Mouse (Mus musculus) hindbrain, embryonic 16.5 days (tissue): ENCODE data around the gene Kti12. TPM values are rescaled to one million over a fixed set of nuclear protein-coding genes. Genes with fewer than 3 reads are reported as not detected.

ENCODE experiments used
- ATAC-seq: fragments of 200-750 bp; cut with Nextera tagmentation; 2 replicates; pipeline ENCODE4 v1.8.0; 2017; ENCODE audit warnings: moderate TSS enrichment, moderate library complexity
- H3K27ac ChIP-seq: fragments of 300-500 bp; sonication (generic); 2 replicates; pipeline ENCODE4 v1.5.1; 2014; ENCODE audit warnings: low read depth, mild to moderate bottlenecking, control low read depth, low read length, moderate library complexity
- H3K27me3 ChIP-seq: fragments of 300-500 bp; sonication (generic); replicated peaks from 2 replicates; pipeline ENCODE4 v1.6.1; 2014; ENCODE audit warnings: low read length; ENCODE audit not compliant: control insufficient read depth, insufficient read depth
- H3K36me3 ChIP-seq: fragments of 300-500 bp; sonication (generic); 2 replicates; pipeline ENCODE4 v1.6.1; 2014; ENCODE audit warnings: mild to moderate bottlenecking, low read length, moderate library complexity, mixed read lengths; ENCODE audit not compliant: control insufficient read depth, insufficient read depth
- H3K4me1 ChIP-seq: fragments of 300-500 bp; sonication (generic); 2 replicates; pipeline ENCODE4 v1.6.1; 2014; ENCODE audit warnings: low read depth, low read length; ENCODE audit not compliant: control insufficient read depth, insufficient read depth
- H3K4me2 ChIP-seq: fragments of 300-500 bp; sonication (generic); 2 replicates; pipeline ENCODE4 v1.6.1; 2014; ENCODE audit warnings: mild to moderate bottlenecking, low read length, control low read depth, moderate library complexity
- H3K4me3 ChIP-seq: fragments of 300-500 bp; sonication (generic); 2 replicates; pipeline ENCODE4 v1.5.1; 2014; ENCODE audit warnings: mild to moderate bottlenecking, low read length, control low read depth, moderate library complexity
- H3K9ac ChIP-seq: fragments of 300-500 bp; sonication (generic); 2 replicates; pipeline ENCODE4 v1.6.1; 2014; ENCODE audit warnings: low read depth, mild to moderate bottlenecking, control low read depth, low read length, moderate library complexity
- H3K9me3 ChIP-seq: fragments of 300-500 bp; sonication (generic); 2 replicates; pipeline ENCODE4 v1.6.1; 2014; ENCODE audit warnings: mild to moderate bottlenecking, low read length, moderate library complexity; ENCODE audit not compliant: control insufficient read depth
- WGBS: fragments of 180-500 bp; shearing (Covaris S2); extraction: QIAGEN DNeasy Blood & Tissue Kit; methylation state at CpG from one replicate; pipeline ENCODE4 v1.1.7; 2014; 5-methylcytosine and 5-hydroxymethylcytosine counted together
- polyA plus RNA-seq: library from polyadenylated mRNA; unstranded; fragments of >200 nt; fragmentation: Nextera tagmentation; extraction: Ambion mirVana; gene quantifications from 2 replicates; pipeline ENCODE4 v1.2.1, GENCODE M21; 2015

The Kti12 gene
- polyA plus RNA-seq, 1 experiment from 2014 or later, result 27.7 TPM

DNA sequence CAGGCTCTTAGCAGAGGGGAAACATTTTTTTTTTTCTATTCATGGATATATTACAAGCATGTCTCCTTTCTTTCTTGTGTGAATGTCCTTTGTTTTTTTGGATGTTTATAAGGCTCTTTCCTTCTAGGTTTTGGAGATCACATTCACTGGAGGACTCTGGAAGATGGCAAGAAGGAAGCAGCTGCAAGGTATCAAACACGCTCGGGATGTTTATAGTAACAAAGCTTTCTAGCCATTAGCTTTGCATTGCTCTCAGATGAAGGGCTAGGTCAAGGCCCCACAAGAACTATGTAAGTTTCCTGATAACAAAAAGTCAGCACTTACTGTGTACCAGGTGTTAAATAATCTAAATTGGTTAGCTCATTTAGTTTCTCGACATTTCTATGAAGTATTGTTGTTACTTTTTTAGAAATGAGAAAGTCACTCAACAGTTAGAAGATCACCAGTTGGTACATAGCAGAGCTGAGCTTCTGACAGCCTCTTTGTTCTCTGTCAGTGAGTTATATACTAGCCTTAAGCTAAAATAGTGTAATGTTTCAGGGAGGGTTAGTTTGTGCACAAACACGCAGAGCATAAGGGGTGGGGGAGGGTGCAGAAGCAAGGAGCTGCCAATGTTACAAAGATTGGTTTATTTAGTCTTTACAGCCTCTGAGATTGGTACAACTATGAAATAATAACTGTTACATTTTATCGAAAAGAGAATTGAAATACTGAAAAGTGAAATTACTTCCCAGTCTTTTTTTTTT is 1.6 kb upstream of the Kti12 start:
- peaks cover 15% of the 10 kb centered on the region for H3K4me1 ChIP-seq
- no peak overlapping the region for H3K4me3 ChIP-seq
- H3K27me3 ChIP-seq, result no peaks in the 10 kb centered on the region
- no peak overlapping the region for H3K27ac ChIP-seq
- no peak for ATAC-seq
- no peaks in the 10 kb centered on the region for H3K36me3 ChIP-seq
- H3K9me3 ChIP-seq, result no peaks in the 10 kb centered on the region
- WGBS, result 93% methylated on average over 5 of the region's 5 CpGs
- H3K9ac ChIP-seq, result no peak overlapping the region
- no peak overlapping the region for H3K4me2 ChIP-seq

- Histone ChIP-seq H3K4me1 (peaks cover 18% of the 10 kb centered on the region), H3K9me3 (no peaks in the 10 kb centered on the region), H3K9ac (peak within 1 kb of the TSS; percentile 82), H3K27ac (peak within 1 kb of the TSS; percentile 88), H3K27me3 (no peaks in the 10 kb centered on the region), H3K4me3 (peak within 1 kb of the TSS; percentile 96), H3K36me3 (0 out of 2 replicates have a peak, but pooled peaks cover 2% of the 10 kb centered on the region), H3K4me2 (peak within 1 kb of the TSS; percentile 97)
- peak; percentile 15; the same call in 1 of the 2 replicates for ATAC-seq
- 11% methylated on average over 20 of the region's 20 CpGs for WGBS
Measured at GRCm38 (mm10) chr4:108848505-108848848, 892 bp downstream of the Kti12 start, which contains the start of gene A730015C16Rik. Gene A730015C16Rik (minus strand): TSS chr4:108848619.

DNA sequence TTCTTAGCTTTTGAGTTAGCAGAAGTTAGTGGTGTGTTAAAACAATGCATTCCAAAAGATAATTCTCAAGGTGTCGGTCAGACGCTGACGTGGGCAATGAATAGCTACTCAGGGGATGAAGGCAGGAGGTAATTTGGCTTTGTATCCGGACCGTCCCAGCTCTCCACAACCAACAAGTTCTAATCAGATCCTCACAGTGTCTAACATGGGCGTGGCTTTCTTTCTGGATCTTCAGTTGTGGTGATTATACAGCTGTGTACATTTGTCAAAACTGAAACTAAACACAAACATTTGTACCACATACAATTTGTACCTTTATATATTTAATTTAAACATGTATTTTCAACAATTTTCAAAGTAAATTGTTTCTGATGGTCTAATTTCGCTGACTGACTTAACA is 19.2 kb downstream of the Kti12 start:
- no peak for ATAC-seq
- peaks cover 8% of the 10 kb centered on the region for H3K36me3 ChIP-seq
- H3K9me3 ChIP-seq, result no peaks in the 10 kb centered on the region
- H3K4me2 ChIP-seq, result no peak overlapping the region
- H3K9ac ChIP-seq, result no peak overlapping the region
- H3K27me3 ChIP-seq, result no peaks in the 10 kb centered on the region
- H3K27ac ChIP-seq, result no peak overlapping the region
- 84% methylated on average over 7 of the region's 7 CpGs for WGBS
- H3K4me3 ChIP-seq, result no peak overlapping the region
- no peaks in the 10 kb centered on the region for H3K4me1 ChIP-seq

GRCm38 (mm10) chr4:108869730-108870374 is 22.3 kb downstream of the Kti12 start:
- Histone ChIP-seq H3K4me3 (no peak overlapping the region), H3K9me3 (no peaks in the 10 kb centered on the region), H3K27me3 (no peaks in the 10 kb centered on the region), H3K4me2 (no peak overlapping the region), H3K36me3 (no peaks in the 10 kb centered on the region), H3K4me1 (no peaks in the 10 kb centered on the region), H3K9ac (no peak overlapping the region), H3K27ac (no peak overlapping the region)
- peak; percentile 96 for ATAC-seq
- 34% methylated on average over 10 of the region's 10 CpGs for whole genome bisulfite sequencing

- H3K9ac ChIP-seq, result no peak overlapping the region
- 91% methylated on average over 5 of the region's 5 CpGs for WGBS
- no peaks in the 10 kb centered on the region for H3K36me3 ChIP-seq
- no peak overlapping the region for H3K4me3 ChIP-seq
- H3K4me2 ChIP-seq, result no peak overlapping the region
- H3K27ac ChIP-seq, result no peak overlapping the region
- no peaks in the 10 kb centered on the region for H3K9me3 ChIP-seq
- no peaks in the 10 kb centered on the region for H3K4me1 ChIP-seq
- H3K27me3 ChIP-seq, result no peaks in the 10 kb centered on the region
- ATAC-seq, result no peak
Measured at GRCm38 (mm10) chr4:108873746-108874145, 26.2 kb downstream of the Kti12 start.

GRCm38 (mm10) chr4:108877901-108878300 is 30.3 kb downstream of the Kti12 start:
- no peaks in the 10 kb centered on the region for H3K9me3 ChIP-seq
- H3K4me1 ChIP-seq, result no peaks in the 10 kb centered on the region; the same call in 1 of the 2 replicates
- no peak overlapping the region for H3K27ac ChIP-seq
- ATAC-seq, result no peak
- no peaks in the 10 kb centered on the region for H3K27me3 ChIP-seq
- H3K36me3 ChIP-seq, result no peaks in the 10 kb centered on the region
- no peak overlapping the region for H3K4me3 ChIP-seq
- WGBS, result 80% methylated on average over 6 of the region's 6 CpGs
- no peak overlapping the region for H3K4me2 ChIP-seq
- no peak overlapping the region for H3K9ac ChIP-seq

GRCm38 (mm10) chr4:108878963-108879822 is 31.6 kb downstream of the Kti12 start, which contains the start of gene Rab3b:
Gene Rab3b (plus strand): TSS chr4:108879063.
- H3K27ac ChIP-seq, result peak within 1 kb of the TSS; percentile 26
- no peaks in the 10 kb centered on the region for H3K36me3 ChIP-seq
- H3K9me3 ChIP-seq, result no peaks in the 10 kb centered on the region
- peak within 1 kb of the TSS; percentile 58 for H3K4me2 ChIP-seq
- peak within 1 kb of the TSS; percentile 56 for H3K4me3 ChIP-seq
- under 1% methylated on average over 46 of the region's 46 CpGs for WGBS
- ATAC-seq, result peak; percentile 94
- H3K9ac ChIP-seq, result peak within 1 kb of the TSS; percentile 71
- no peaks in the 10 kb centered on the region for H3K27me3 ChIP-seq
- no peaks in the 10 kb centered on the region; the same call in 1 of the 2 replicates for H3K4me1 ChIP-seq

GRCm38 (mm10) chr4:108883815-108884214 is 36.2 kb downstream of the Kti12 start:
- Histone ChIP-seq H3K9ac (no peak overlapping the region), H3K4me3 (no peak overlapping the region), H3K4me2 (no peak overlapping the region), H3K27me3 (no peaks in the 10 kb centered on the region), H3K36me3 (no peaks in the 10 kb centered on the region), H3K9me3 (no peaks in the 10 kb centered on the region), H3K27ac (no peak overlapping the region), H3K4me1 (no peaks in the 10 kb centered on the region; the same call in 1 of the 2 replicates)
- WGBS, result 50% methylated on average over 13 of the region's 13 CpGs
- ATAC-seq, result no peak

GRCm38 (mm10) chr4:108887456-108887855 is 39.9 kb downstream of the Kti12 start:
- H3K9me3 ChIP-seq, result no peaks in the 10 kb centered on the region
- no peak overlapping the region for H3K9ac ChIP-seq
- H3K4me2 ChIP-seq, result no peak overlapping the region
- H3K27ac ChIP-seq, result no peak overlapping the region
- no peaks in the 10 kb centered on the region for H3K36me3 ChIP-seq
- no peaks in the 10 kb centered on the region for H3K4me1 ChIP-seq
- H3K4me3 ChIP-seq, result no peak overlapping the region
- H3K27me3 ChIP-seq, result no peaks in the 10 kb centered on the region
- ATAC-seq, result no peak
- 97% methylated on average over 4 of the region's 4 CpGs for WGBS
